Mouse (Mus musculus) myocyte (in vitro differentiated cells): ENCODE measurements around the gene Cym. TPM values are rescaled to one million over a fixed set of nuclear protein-coding genes. Genes with fewer than 3 reads are reported as not detected.

Experiments used
- H3K27me3 ChIP-seq: one replicate; pipeline ENCODE4 v1.6.1; 2011; ENCODE audit not compliant: control insufficient read depth, insufficient read depth, insufficient read length
- H3K36me3 ChIP-seq: one replicate; pipeline ENCODE4 v1.6.1; 2011; ENCODE audit not compliant: control insufficient read depth, insufficient read depth
- H3K4me2 ChIP-seq: one replicate; pipeline ENCODE4 v1.6.1; 2011; ENCODE audit warnings: low read depth, control low read depth
- H3K4me3 ChIP-seq: one replicate; pipeline ENCODE4 v1.5.1; 2011; ENCODE audit warnings: mild to moderate bottlenecking, control low read depth, moderate library complexity
- H3K79me2 ChIP-seq: one replicate; pipeline ENCODE4 v1.6.1; 2011; ENCODE audit not compliant: control insufficient read depth, insufficient read depth
- H3ac ChIP-seq: one replicate; pipeline ENCODE4 v1.6.1; 2011; ENCODE audit not compliant: control insufficient read depth, insufficient read length
- CEBPB ChIP-seq: IDR thresholded peaks from 2 replicates; pipeline ENCODE4 v1.6.1; 2011; ENCODE audit warnings: mild to moderate bottlenecking, moderate library complexity; ENCODE audit not compliant: poor library complexity, insufficient read depth, severe bottlenecking
- E2F4 ChIP-seq: IDR thresholded peaks from one replicate; pipeline ENCODE4 v1.6.1; 2011; ENCODE audit warnings: mild to moderate bottlenecking, control low read depth, moderate library complexity; ENCODE audit not compliant: insufficient read depth
- MAX ChIP-seq: IDR thresholded peaks from one replicate; pipeline ENCODE4 v1.6.1; 2011; ENCODE audit warnings: low read depth, mild to moderate bottlenecking, control low read depth
- MYOD1 ChIP-seq, 3 experiments: IDR thresholded peaks; one replicate each; pipeline ENCODE4 v1.6.1; 2011; ENCODE audit warnings: control low read depth in 2 of 3, low read depth in 2 of 3, mild to moderate bottlenecking in 2 of 3, moderate library complexity in 1 of 3; ENCODE audit not compliant: insufficient read length in 2 of 3, control insufficient read depth in 1 of 3
- MYOG ChIP-seq, 3 experiments: IDR thresholded peaks; one replicate each; pipeline ENCODE4 v1.6.1; 2011; ENCODE audit warnings: control low read depth in 2 of 3, low read depth in 2 of 3, mild to moderate bottlenecking in 2 of 3; ENCODE audit not compliant: insufficient read length in 2 of 3, control insufficient read depth in 1 of 3, insufficient read depth in 1 of 3
- POLR2A ChIP-seq: IDR thresholded peaks from one replicate; pipeline ENCODE4 v1.6.1; 2011; ENCODE audit warnings: low read depth, mild to moderate bottlenecking, control low read depth, moderate library complexity; ENCODE audit not compliant: insufficient read length
- POLR2AphosphoS2 ChIP-seq: IDR thresholded peaks from one replicate; pipeline ENCODE4 v1.6.1; 2011; ENCODE audit warnings: low read depth, control low read depth; ENCODE audit not compliant: insufficient read length
- REST ChIP-seq: IDR thresholded peaks from one replicate; pipeline ENCODE4 v1.6.1; 2011; ENCODE audit warnings: mild to moderate bottlenecking, control low read depth, moderate library complexity; ENCODE audit not compliant: insufficient read depth, insufficient read length
- SRF ChIP-seq: IDR thresholded peaks from one replicate; pipeline ENCODE4 v1.6.1; 2011; ENCODE audit warnings: low read depth; ENCODE audit not compliant: control insufficient read depth, insufficient read length
- TCF12 ChIP-seq: IDR thresholded peaks from one replicate; pipeline ENCODE4 v1.6.1; 2011; ENCODE audit warnings: mild to moderate bottlenecking, control low read depth; ENCODE audit not compliant: poor library complexity, insufficient read depth, severe bottlenecking
- TCF3 ChIP-seq: IDR thresholded peaks from one replicate; pipeline ENCODE4 v1.6.1; 2011; ENCODE audit warnings: low read depth, control low read depth; ENCODE audit not compliant: insufficient read length
- USF1 ChIP-seq: IDR thresholded peaks from one replicate; pipeline ENCODE4 v1.6.1; 2011; ENCODE audit warnings: low read depth, mild to moderate bottlenecking, control low read depth, moderate library complexity
- polyA plus RNA-seq: library from polyadenylated mRNA; unstranded; fragments of >200 nt; fragmentation: generic; extraction: Trizol; gene quantifications from one replicate; pipeline ENCODE4 v1.2.1, GENCODE M21; 2012; ENCODE audit warnings: missing spikeins

The Cym gene
- polyA plus RNA-seq, 1 experiment, result 0.05 TPM

DNA sequence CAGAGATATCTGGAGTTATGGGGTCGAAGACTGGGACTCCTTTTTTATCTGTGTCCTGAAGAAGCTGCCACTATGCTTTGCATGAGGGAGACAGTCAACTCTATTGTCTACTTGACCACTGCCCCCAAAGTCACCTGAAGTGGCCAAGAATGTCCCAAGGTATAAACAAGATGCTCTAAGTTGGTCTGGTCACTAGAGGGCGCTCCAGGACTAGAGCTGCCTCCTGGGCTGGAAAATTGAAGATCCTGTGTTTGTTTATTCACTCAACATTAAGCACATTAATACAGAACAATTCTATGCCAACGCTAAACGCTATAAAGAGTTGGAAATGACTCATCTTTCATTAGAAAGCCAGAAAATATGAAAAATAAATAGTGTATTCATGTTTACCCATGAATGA, 15.5 kb downstream of the Cym start:
- Histone ChIP-seq H3K79me2 (no peaks in the 10 kb centered on the region), H3K4me3 (no peak overlapping the region), H3K36me3 (no peaks in the 10 kb centered on the region), H3K4me2 (no peak overlapping the region), H3ac (no peak overlapping the region), H3K27me3 (peaks cover 13% of the 10 kb centered on the region)
- TF ChIP-seq MYOG (IDR thresholded peaks at IDR 0.05; ENCODE audit: control insufficient read depth in 1 of 3, insufficient read depth in 1 of 3, insufficient read length in 2 of 3, low read depth in 2 of 3) (no peak), MAX (no peak), REST (no peak), USF1 (no peak), TCF3 (no peak), CEBPB (no peak), SRF (no peak), POLR2AphosphoS2 (no peak), MYOD1 (IDR thresholded peaks at IDR 0.05; ENCODE audit: control insufficient read depth in 1 of 3, insufficient read length in 2 of 3, low read depth in 2 of 3) (no peak), TCF12 (no peak), POLR2A (no peak), E2F4 (no peak)

DNA sequence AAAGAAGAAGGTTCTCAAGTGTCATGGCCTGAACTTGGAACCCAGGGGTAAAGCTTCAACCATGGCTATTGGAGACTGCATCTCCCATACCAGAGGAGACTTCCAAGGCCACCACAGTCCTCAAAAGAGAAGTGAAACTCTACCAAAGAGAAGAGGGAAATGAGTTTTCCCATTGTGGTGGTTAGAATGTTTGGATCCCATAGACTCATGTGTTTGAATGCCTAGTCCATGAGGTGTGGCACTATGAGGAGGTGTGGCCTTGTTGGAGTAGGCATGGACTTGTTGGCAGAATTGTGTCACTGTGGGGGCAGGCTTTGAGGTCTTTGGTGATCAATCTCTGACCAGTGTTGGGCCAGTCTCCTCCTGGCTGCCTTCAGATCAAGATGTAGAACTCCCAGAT, 16.4 kb downstream of the Cym start:
- Histone ChIP-seq H3K4me3 (no peak overlapping the region), H3K27me3 (peaks cover 14% of the 10 kb centered on the region), H3K36me3 (no peaks in the 10 kb centered on the region), H3ac (no peak overlapping the region), H3K79me2 (no peaks in the 10 kb centered on the region), H3K4me2 (no peak overlapping the region)
- TF ChIP-seq TCF3, result no peak
- TF ChIP-seq E2F4, result no peak
- no peak for TF ChIP-seq CEBPB
- TF ChIP-seq MAX, result no peak
- TF ChIP-seq SRF, result no peak
- no peak for TF ChIP-seq USF1
- TF ChIP-seq MYOD1 (IDR thresholded peaks at IDR 0.05; ENCODE audit: control insufficient read depth in 1 of 3, insufficient read length in 2 of 3, low read depth in 2 of 3), result no peak
- no peak for TF ChIP-seq POLR2A
- TF ChIP-seq TCF12, result no peak
- no peak for TF ChIP-seq REST
- no peak for TF ChIP-seq POLR2AphosphoS2
- TF ChIP-seq MYOG (IDR thresholded peaks at IDR 0.05; ENCODE audit: control insufficient read depth in 1 of 3, insufficient read depth in 1 of 3, insufficient read length in 2 of 3, low read depth in 2 of 3), result no peak

DNA sequence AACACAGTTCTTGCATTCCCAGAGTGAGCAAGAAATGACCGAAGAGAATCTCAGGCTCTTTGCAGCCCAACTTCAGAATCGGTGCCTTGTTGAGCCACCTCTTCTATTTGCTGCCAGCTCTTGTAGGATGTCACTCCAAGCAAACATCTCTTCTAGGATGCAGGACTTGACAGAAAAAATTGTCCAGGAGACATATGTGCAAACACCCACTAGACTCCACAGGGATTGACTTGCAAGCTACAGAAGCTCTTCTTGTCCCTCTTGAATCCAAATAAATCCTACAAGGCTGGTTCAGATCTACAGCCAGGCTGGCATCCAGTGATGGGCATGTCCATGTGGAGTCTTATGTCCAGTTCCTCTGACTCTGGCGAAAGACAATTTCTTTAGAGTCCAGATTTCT, 17.1 kb downstream of the Cym start:
- Histone ChIP-seq H3K4me3 (no peak overlapping the region), H3K27me3 (peaks cover 21% of the 10 kb centered on the region), H3K36me3 (no peaks in the 10 kb centered on the region), H3K79me2 (no peaks in the 10 kb centered on the region), H3ac (no peak overlapping the region), H3K4me2 (no peak overlapping the region)
- TF ChIP-seq REST (no peak), SRF (no peak), TCF3 (no peak), CEBPB (no peak), E2F4 (no peak), POLR2A (no peak), MYOG (IDR thresholded peaks at IDR 0.05; ENCODE audit: control insufficient read depth in 1 of 3, insufficient read depth in 1 of 3, insufficient read length in 2 of 3, low read depth in 2 of 3) (no peak), USF1 (no peak), MYOD1 (IDR thresholded peaks at IDR 0.05; ENCODE audit: control insufficient read depth in 1 of 3, insufficient read length in 2 of 3, low read depth in 2 of 3) (no peak), TCF12 (no peak), MAX (no peak), POLR2AphosphoS2 (no peak)

DNA sequence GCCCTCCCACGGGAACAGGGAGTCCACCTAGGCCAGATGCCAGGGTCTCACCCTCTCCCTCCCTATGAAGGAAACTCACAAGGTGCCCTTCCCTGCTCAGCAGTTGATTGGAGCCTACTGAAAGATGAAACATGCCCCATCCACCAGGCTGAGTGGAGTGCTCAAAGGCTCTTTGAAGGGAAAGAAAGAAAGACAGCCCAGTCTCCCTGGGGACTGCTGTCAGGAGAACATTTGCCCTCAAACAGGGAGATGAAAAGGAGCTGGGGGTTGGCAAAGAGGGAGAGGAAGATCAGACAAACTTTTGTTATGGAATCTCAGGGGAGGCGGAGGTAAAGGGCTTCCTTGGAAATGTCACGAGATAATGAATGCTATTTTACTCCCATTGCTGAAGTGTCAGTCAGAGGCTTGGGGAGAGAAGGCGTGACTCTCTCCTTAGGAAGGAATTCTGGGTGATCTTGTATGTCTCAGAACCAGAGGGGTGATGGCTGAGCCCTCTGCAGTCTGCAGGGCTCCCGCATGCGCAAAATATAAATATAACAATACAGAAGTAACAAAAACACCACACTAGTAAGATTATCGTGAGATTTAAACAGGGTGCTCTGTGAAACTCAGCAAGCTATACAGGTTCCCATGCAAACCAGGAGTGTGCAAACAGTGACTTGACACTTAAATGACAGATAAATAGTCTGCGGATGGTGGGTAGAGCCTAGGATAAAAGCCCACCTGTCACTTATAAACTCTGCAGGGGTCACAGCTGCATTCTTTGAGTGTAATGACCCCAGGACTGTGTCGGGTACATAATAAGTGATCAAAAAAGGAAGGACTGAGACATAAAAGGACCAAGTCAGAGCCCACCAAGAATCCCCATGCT, 20.0 kb downstream of the Cym start:
- Histone ChIP-seq H3ac (no peak overlapping the region), H3K36me3 (no peaks in the 10 kb centered on the region), H3K79me2 (no peaks in the 10 kb centered on the region), H3K4me3 (no peak overlapping the region), H3K27me3 (peaks cover 24% of the 10 kb centered on the region), H3K4me2 (no peak overlapping the region)
- TF ChIP-seq SRF (no peak), E2F4 (no peak), TCF3 (no peak), POLR2AphosphoS2 (no peak), POLR2A (no peak), MYOG (IDR thresholded peaks at IDR 0.05; ENCODE audit: control insufficient read depth in 1 of 3, insufficient read depth in 1 of 3, insufficient read length in 2 of 3, low read depth in 2 of 3) (no peak), USF1 (no peak), TCF12 (no peak)
